Mouse (Mus musculus): ENCODE data around the gene Nabp2.
A peak's percentile ranks its signal among the peaks of the same experiment; 100 is the strongest.

The Nabp2 gene

GRCm38 (mm10) chr10:128429052-128429451 lies 17.8 kb upstream of the Nabp2 start:
- no peak for DNase-seq

- DNase-seq: no peak
Observed at GRCm38 (mm10) chr10:128425260-128425659, 14.0 kb upstream of the Nabp2 start.

- no peak for DNase-seq
Observed at GRCm38 (mm10) chr10:128424604-128425003, 13.3 kb upstream of the Nabp2 start.

GRCm38 (mm10) chr10:128422426-128422825 lies 11.1 kb upstream of the Nabp2 start:
- DNase-seq: no peak

- DNase-seq: no peak
Observed at GRCm38 (mm10) chr10:128414848-128415247, 3.6 kb upstream of the Nabp2 start.

- no peak for DNase-seq
Observed at GRCm38 (mm10) chr10:128413076-128413475, 1.8 kb upstream of the Nabp2 start.

- no peak for DNase-seq
Observed at GRCm38 (mm10) chr10:128412558-128412957, 1.3 kb upstream of the Nabp2 start.

- DNase-seq: peak; percentile 39
Observed at GRCm38 (mm10) chr10:128412055-128412381, 726 bp upstream of the Nabp2 start.

GRCm38 (mm10) chr10:128410560-128410845 lies 789 bp downstream of the Nabp2 start:
- no peak for DNase-seq

- peak; percentile 98 for DNase-seq
Observed at GRCm38 (mm10) chr10:128409692-128410559, 1.4 kb downstream of the Nabp2 start.

GRCm38 (mm10) chr10:128408591-128409535 lies 2.4 kb downstream of the Nabp2 start:
- peak; percentile 67 for DNase-seq

- DNase-seq: no peak
Observed at GRCm38 (mm10) chr10:128403931-128404330, 7.4 kb downstream of the Nabp2 start.

GRCm38 (mm10) chr10:128401638-128402037 lies 9.7 kb downstream of the Nabp2 start:
- no peak for DNase-seq

GRCm38 (mm10) chr10:128401056-128401455 lies 10.2 kb downstream of the Nabp2 start, which contains the start of gene Slc39a5:
TSS of gene Slc39a5 (minus strand) at chr10:128401229.
- no peak for DNase-seq

- no peak for DNase-seq
Observed at GRCm38 (mm10) chr10:128400338-128400737, 11.0 kb downstream of the Nabp2 start.

- no peak for DNase-seq
Observed at GRCm38 (mm10) chr10:128397466-128397865, 13.8 kb downstream of the Nabp2 start.

- no peak for DNase-seq
Observed at GRCm38 (mm10) chr10:128396716-128397264, 14.5 kb downstream of the Nabp2 start.

- no peak for DNase-seq
Observed at GRCm38 (mm10) chr10:128396017-128396673, 15.1 kb downstream of the Nabp2 start.

GRCm38 (mm10) chr10:128391850-128392249 lies 19.4 kb downstream of the Nabp2 start:
- DNase-seq: no peak

- no peak for DNase-seq
Observed at GRCm38 (mm10) chr10:128390366-128390765, 20.9 kb downstream of the Nabp2 start.

- no peak for DNase-seq
Observed at GRCm38 (mm10) chr10:128389570-128389969, 21.7 kb downstream of the Nabp2 start.

GRCm38 (mm10) chr10:128388941-128389340 lies 22.4 kb downstream of the Nabp2 start:
- DNase-seq: no peak

- no peak for DNase-seq
Observed at GRCm38 (mm10) chr10:128385902-128386301, 25.4 kb downstream of the Nabp2 start.

Data from embryo, embryonic 11 days (tissue).